Mouse (Mus musculus) liver, embryonic 14.5 days (tissue): ENCODE measurements around the gene Igf2bp1.

Experiments used
- CTCF ChIP-seq: IDR thresholded peaks from 2 replicates; pipeline ENCODE4 v1.5.1; 2016; ENCODE audit warnings: antibody characterized with exemption, low read depth, control low read depth
- EP300 ChIP-seq: IDR thresholded peaks from 2 replicates; pipeline ENCODE4 v1.6.1; 2016; ENCODE audit warnings: antibody characterized with exemption, low read depth

DNA sequence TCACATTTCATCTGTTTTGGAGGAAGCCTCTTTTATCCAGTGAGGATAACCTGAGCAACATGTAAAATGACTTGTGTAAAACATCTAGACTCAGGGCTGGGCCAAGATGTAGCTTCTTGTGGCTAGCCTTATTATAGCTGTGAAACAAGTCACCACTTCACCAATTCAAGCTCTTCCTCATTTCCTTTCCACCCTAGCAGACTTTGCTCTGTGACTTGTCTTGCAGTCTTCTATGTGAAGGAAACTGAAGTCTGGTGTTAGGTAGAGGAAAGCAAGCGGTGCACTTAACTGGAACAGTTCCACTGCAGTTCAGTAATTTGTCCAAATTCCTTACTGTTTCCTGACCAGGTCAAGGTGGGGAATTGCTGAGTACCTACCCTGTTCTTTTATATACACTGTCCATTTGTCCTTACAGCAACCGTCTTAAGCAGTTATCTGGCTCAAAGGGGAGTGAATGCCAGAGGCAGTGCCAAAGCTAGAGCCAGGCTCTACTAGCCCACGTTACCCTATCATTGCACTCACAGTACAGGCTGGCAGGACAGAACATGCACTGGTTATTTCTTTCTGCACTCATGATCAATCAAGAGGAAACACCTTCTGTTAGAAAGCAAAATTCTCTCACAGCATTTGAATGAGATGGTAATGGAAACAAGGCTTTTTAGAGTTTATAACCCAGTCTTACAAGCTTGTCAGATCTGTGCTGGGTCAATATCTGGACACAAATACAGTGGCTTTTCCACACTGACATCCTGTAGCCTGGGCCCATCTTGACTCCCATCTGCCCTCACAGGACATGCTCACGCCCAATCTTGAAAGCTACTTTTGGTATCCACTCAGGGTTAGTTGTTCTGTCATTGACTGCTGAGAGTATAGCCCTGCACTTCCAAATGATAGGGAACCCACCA, 42.0 kb upstream of the Igf2bp1 start:
- TF ChIP-seq CTCF = no peak
- no peak for TF ChIP-seq EP300
